Mouse (Mus musculus) hematopoietic stem cell, adult 5-6 weeks (primary cell): ENCODE measurements around the gene Mgat4a. TPM values are rescaled to one million over a fixed set of nuclear protein-coding genes. Genes with fewer than 3 reads are reported as not detected.
"Not testable (repeated sequence)": the region's sequence is repeated elsewhere in the genome, so short reads cannot be mapped to it uniquely, and the experiment has no call there.

Experiments
- ATAC-seq, 2 experiments: fragments of 125-278 bp in 1 of 2; replicated peaks in 1 of 2; 2 replicates each; pipeline ENCODE4 v1.8.0; 2016 to 2017; ENCODE audit warnings: inconsistent platforms in 2 of 2, mild to moderate bottlenecking in 2 of 2, moderate number of reproducible peaks in 2 of 2, low read depth in 1 of 2, moderate TSS enrichment in 1 of 2; ENCODE audit not compliant: low FRiP score in 2 of 2, poor library complexity in 2 of 2, severe bottlenecking in 2 of 2, insufficient read depth in 1 of 2, low TSS enrichment in 1 of 2
- total RNA-seq: library from RNA; stranded (forward); fragments of 172-1452, 232-1000 nt; gene quantifications from 2 replicates; pipeline ENCODE4 v1.2.3, GENCODE M21; 2017

The Mgat4a gene
- total RNA-seq, 1 experiment from 2014 or later, result 22.9 TPM

DNA sequence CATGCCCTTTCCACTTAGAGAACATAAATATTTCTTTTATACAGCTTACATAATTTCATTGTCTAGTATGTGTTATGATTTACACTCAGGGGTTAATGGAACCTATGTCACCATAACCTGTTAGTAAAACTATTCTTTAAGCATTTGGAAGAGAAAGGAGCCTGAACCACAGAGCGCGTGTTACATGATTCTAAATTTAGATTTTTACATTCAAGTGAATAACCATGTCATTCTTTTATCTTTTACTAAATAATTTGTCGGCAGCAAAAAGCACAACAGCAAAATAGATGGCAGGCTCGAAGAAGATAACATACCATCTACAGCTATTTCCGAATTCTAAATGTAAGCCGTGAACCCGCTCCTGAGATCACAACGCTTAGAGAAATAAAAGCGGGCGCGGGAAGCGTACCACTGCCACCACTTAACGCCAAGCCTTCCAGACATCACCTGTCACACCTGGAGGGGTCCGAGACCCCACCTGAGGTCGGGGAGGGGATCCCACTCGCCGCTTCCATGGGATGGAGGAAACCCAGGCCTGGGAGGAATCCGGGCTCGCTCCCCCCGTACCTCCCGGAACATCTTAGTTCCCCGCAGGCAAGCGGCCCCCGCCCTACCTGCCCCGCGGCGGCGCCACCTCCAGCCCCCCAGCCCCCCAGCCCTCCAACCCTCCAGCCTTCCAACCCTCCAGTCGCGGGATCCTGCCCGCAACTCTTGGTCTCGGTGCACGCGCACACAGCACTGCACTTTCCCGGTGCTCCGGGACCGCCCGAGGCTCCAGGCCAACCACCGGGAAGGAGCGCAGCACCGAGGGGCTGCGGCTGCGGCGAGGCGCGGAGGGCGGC is 627 bp downstream of the Mgat4a start:
- no peak for ATAC-seq

DNA sequence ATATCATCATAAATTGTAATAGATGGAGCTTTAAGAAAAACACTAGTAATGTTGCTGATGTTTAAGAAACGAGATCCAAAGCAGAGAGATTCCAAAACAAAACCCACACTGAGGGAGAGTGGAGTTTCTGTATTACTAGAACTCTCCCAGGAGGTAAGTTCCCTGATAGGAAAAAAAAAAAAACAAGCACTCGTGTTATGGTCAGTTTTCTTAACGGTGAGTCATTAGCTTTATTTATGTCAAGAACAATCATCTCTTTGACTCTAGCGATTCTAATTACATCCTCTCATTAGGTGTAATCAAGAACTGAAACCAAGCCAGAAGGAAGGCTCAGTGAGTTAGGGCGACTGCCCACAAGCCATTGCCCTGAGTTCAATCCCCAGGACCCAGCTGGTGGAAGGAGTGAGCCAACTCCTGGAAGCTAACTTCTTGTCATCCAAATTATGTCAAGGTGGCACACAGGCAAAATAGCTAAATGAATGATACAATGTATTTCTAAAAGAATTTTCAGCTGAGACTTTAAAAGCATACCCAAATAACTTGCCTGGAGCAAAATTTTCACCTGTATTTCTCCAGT is 6.2 kb downstream of the Mgat4a start:
- ATAC-seq, result no peak

DNA sequence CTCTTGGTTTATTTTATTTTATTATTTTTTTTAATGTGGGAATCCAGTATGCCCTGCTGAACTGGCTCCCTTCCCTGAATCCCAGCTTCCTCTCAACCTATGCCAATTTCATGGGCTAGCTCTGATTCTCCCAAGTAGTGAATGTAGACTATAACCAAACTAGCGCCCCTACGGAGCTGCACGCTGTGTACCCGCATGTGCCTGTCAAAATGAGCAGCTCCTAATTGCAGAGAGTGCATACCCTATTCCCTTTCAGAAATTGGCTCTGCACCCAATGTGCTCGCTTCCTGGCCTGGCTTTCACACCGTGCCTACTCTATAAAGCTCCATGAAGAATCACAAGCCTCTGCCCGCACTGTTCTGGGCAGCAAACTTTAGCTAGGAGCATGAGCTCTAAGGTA is 7.6 kb downstream of the Mgat4a start:
- ATAC-seq, result no peak

DNA sequence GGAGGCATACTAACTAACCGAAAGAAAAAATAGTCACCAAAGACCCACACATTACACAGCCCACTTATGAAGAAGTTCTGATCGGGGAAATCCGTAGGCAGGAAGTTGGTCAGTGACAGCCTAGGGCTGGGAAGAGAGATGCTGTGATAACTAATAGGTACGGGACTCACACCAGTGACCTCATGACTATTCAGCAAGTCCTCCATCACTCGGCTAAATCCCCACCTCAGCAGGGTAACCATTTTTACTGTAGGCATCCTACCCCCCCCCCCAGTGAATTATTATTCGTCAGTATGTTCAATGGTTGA is 8.3 kb downstream of the Mgat4a start:
- ATAC-seq, result no peak

DNA sequence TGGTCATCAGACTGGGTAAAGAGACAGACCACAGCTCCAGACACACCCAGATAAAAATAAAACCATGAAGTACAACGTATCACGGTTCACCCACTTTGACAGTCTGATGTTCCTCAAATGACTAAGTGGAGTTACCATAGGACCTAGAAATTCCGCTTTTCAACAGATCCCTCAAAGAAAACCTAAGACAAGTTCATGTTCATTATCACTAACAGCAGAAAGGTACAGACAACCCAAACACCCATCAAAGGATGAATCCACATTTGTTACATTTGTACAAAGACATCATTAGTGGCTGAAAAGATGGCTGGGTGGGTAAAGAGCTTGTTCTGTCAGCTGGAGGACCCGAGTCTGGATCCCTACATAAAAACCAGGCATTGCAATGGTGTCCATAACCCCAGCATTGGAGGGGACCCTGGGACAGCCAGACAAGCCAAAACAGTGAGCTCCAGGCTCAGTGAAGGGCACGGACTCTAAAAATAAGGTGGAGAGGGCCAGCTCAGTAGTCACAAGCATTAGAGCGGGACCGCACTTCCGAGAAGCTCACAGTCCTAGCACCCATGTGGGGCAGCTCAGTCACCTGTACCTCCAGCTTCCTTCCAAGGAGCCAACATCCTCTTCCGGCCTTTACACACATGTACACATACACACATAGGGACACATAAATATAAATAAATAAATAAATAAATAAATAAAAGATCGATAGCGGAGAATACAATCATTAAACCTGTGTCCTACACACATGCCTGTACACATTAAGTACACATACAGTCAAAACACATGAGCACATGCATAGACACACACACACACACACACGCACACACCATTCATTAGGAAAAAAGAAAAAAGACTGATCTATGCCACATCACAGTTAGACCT is 8.9 kb downstream of the Mgat4a start:
- no peak for ATAC-seq

DNA sequence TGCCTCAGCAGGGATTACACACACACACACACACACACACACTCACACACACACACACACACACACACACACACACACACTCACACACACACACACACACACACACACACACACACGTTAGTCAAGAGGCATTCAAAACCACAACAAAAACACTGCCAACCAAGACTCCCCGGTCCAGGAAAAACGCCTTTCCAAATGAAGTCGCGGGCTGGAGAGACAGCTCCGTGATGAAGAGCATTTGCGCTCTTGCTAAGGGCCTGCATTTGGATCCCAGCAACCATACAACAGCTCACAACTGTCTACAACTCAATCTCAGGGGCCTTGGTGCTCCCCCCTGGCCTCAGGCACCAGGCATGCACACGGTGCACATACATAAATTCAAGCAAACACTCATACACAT is 10.8 kb downstream of the Mgat4a start:
- no peak for ATAC-seq

DNA sequence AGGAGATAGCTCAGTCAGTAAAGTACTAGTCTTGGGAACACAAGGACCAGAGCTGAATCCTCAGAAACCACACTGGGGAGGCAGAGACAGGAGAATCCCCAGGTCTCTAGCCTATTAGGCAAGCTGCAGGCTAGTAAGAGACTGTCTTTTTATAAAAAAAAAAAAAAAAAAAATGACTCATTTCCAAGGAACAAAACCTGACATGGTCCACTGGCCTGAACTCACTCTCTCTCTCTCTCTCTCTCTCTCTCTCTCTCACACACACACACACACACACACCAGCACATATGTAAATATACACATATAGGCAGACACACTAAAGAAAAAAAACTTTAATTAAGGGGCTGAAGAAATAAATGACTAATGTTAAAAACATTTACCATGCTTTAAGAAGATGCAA is 14.6 kb downstream of the Mgat4a start:
- ATAC-seq, result no peak

DNA sequence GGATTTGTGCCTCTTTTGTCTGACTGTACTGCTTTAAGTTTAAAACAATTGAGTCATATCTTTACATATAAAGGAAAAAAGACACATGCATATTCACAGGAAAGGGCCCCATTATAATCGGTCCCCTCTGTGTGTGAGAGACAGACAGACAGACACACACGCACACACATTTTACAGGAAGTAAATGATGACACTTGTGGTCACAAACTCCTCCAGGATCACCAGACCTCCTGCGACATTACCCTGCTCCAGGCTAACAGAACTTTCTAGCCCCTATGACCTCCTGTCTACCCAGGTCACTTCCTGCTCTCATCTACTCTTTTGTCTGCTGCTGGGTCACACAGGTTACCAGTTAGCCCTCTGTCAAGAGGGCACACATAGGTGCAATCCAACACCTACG is 16.1 kb downstream of the Mgat4a start:
- ATAC-seq, result no peak

DNA sequence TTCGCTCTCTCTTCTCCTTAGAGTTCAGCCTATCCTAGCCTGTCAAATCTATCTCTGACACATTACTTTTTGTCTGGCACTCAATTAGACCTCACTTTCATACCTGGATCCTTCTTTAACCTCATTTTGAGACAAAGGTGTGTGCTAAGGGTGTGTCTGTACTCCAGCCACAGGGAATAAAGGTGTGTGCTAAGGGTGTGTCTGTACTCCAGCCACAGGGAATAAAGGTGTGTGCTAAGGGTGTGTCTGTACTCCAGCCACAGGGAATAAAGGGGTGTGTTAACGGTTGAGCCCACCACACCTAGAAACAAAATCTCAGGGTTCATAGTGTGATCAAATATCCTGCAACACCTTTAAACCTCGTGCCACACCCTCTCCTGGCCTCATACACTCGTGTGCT is 16.7 kb downstream of the Mgat4a start:
- not testable (repeated sequence) for ATAC-seq

DNA sequence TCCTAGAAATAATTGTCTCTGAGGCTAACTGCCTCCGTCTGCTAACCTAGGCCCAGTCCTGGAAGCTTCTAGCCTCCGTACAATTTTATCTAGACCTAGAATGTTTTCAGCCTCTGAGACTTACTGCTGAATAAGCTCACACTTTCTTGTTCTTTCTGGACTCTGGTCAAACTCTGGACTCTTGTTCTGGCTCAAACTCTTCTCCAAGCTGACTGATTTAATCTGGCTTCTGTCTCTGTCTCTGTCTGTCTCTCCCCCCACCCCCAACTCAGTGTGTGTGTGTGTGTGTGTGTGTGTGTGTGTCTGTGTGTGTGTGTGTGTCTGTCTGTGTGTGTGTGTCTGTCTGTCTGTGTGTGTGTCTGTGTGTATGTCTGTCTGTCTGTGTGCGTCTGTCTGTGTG is 17.3 kb downstream of the Mgat4a start:
- ATAC-seq, result not testable (repeated sequence)

DNA sequence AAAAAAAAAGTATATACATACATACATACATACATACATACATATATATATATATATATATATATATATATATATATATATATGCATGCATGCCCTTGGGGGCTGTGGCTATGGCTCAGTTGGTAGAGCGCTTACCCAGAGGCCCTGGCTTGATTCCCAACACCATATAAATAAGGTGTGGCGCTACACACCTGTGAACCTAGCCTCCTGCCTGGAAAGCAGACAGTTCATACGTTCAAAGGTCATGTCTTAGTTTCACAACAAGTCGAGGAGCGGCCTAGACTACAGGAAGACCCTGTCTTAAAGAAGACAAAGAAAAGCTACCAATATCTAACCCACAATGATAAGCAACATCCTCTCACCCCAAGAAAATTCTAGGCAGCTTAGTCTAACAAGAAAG is 18.7 kb downstream of the Mgat4a start:
- no peak for ATAC-seq

DNA sequence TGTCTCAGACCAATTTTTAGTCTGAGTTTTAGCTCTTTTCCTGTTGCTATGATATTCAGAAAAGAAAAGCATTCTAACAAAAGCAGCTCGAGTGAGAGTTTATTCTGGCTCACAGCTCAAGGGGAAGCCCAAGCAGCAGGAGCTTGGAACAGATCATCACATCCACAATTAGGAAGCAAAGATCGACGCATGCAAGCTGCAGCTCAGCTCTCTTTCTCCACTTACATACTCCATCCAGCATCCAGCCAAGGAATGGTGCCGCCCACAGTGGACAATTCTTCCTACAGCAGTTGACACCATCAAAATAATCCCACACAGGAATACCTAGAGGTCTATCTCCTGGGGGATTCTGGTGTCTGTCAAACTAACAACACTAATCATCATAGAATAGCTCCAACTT is 22.0 kb downstream of the Mgat4a start:
- ATAC-seq, result no peak

DNA sequence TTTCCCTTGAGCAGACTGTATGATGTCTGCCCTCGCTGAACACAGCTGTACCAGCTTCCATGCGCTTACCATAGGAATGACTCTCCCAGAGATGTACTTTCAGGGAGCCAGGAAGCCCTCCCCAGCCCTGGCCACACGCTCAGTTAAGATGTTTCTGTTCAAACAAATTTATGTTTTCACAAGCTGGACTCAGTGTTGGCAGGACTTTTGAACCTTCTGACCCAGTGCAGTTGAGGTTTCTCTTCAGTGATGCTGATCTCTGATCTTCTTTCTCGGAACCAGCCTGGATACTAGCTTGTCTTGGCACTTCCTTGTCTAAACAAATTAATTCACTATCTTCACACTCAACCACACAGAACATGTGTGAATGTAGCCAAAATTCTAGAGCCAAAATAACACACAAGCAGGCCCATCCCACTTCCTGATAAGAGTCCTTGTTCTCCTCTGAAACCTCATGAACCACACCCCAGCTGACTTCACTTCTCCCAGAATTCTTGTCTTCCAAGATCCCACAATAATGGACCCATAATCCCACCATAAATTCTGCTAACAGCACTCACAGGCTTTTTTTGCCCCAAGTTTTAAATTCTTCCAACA is 22.6 kb downstream of the Mgat4a start:
- no peak for ATAC-seq

DNA sequence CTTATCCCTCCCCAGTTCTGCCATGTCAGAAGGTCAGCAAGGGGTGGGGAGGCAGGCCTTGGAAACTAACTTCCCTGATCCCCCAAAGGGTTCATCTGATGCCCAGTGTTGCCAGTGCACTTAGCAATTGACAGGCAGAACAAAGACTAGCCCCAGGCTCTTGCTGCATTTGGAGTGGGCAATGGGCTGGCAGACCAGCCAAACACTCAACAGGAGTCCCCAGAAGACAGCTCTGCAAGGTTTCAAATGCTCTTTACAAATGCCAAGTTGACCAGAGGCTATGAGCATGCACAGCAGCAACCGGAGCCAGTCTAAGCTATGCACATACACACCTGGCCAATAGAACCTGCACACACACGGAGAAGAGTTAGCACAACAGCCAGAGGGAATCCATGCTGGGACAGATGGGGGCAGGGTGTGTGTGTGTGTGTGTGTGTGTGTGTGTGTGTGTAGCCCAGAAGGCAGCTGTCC is 27.8 kb downstream of the Mgat4a start:
- no peak for ATAC-seq

DNA sequence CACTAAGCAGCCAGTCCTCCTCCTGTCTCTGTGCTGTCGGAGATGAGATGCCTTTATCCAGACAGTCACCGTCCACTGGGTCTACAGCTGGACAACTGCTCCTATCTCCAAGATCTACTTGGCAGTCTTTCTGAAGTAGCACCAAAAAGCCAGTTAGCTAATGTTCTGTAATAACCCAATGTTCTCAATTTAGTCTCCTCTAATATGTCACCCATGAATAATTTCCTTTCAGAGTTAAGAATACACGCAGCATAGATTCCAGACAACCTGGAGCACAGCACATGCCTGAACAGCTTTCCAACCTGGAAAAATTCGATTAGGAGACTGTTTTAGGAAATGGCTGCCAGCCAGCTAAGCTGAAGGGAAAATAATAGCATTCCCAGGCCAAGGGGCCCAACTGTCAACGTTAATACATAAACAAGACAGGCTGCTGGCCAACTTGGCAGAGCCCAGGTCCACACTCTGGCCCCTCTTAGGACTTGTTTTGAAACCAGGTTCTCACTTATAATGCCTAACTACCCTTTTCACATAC is 28.6 kb downstream of the Mgat4a start:
- ATAC-seq, result no peak

DNA sequence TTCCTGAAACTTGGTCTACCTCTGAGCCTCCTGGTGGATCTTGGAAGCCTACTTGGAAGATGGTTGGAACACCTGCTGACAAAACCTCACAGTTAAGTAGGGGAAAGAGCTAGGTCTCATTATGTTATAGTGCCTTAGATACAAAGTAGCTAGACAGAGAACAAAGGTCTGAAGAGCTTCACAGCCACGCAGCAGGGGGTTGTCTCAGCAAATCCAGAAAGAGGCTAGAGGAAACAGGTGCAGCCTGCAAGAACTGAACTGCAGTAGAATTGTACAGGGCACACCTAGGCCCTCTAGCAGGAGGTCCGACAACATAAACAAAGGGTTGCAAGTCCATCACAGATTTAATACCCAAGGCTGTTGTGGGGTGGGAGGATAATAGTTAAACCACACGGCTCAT is 30.6 kb downstream of the Mgat4a start:
- ATAC-seq, result no peak

DNA sequence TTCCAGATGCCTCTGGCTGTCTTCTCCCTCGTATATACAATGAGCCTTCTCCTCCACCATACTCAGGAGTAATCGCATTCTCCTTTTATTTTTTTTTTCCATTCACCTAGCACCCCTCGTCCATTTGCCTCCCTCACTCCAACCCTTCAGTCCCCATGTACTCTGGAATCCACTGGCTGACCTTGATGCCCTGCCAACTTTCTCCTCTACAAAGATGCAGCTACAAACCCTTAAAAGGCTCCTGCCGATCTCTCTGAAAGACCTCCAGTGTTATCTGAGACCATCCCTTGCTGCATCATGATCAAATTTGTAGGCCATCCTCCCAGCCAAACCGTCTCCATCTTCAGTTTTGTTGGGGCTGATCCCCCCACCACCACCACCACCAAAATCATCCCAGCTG is 31.4 kb downstream of the Mgat4a start:
- no peak for ATAC-seq

DNA sequence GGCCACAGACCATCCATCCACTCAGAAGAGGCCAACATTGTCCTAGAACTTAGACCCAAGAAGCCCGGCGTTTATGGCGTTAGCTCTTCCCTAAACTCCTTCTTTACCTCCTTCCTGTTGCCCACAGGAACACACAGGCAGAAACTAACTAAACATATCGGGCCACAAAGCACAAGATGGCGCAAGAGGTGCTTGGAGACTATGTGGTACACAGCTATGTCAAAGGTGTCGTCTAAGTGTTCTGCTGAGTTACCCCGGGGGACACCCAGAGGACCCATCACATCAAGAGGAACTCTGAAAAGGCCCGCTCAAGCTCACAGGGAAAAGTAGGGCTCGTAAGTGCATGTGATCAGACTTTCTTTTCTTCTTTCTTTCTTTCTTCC is 35.5 kb downstream of the Mgat4a start:
- ATAC-seq, result 0 out of 4 replicates have a peak, but pooled peaks of 1 of the 2 experiments have one; percentile 22
